Mouse (Mus musculus) E14TG2a.4 (cell line): Measurements from ENCODE around the gene Tnfaip1.

Experiments
- CTCF ChIP-seq: conservative IDR thresholded peaks from 2 replicates; pipeline ENCODE4 v1.5.1; 2014; ENCODE audit warnings: low read length
- POU5F1 ChIP-seq: IDR thresholded peaks from 2 replicates; pipeline ENCODE4 v1.6.1; 2014; ENCODE audit warnings: low read length, borderline replicate concordance

DNA sequence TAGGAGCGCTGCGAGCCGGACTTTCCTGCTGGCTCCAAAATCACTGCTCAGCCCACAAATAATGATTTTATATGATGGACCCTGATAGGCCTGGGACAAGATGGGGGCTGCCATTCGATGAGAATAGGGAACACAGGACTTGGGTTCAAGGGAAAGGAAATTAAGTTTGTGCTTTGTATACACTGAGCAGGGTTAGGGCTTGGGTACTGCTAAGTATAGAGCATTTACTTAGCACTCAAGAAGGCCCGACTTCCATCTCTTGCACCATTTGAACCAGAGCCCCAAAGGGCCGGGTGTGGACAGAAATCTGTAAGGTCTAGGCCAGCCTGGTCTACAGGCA, 14.9 kb upstream of the Tnfaip1 start:
- TF ChIP-seq POU5F1 (no peak), CTCF (no peak)
